Mouse (Mus musculus): ENCODE results near the gene Syna. TPM values are rescaled to one million over a fixed set of nuclear protein-coding genes. Genes with fewer than 3 reads are reported as not detected.

Syna gene
- polyA plus RNA-seq, 1 experiment from 2014 or later, result 0.17 TPM

DNA sequence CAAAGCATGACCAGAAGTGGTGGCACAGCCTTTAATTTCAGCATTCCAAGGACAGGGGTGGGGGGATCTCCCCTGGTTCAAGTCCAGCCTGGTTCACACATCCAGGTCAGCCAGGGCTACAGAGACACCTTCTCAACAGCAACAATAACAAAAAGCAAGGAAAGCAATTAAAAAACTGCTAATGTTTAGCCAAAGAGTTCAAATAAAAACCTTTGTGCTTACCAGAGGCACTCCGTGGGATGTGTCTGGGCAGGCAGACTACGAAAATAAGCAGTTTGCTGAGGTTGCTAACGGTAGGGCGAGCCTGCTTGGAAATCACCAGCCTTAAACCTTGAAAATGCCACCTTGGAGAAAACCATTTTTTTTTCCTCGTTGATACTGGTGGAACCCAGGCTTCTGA, 21.2 kb upstream of the Syna start, which contains the start of gene Rfc2:
Rfc2 (plus strand) TSS at position 221 of the 400 bp plus-strand sequence.
- no peaks in the 10 kb centered on the region for H3K36me3 ChIP-seq
- H3K27ac ChIP-seq, result no peak within 1 kb of the TSS
- WGBS, result 59% methylated on average over 5 of the region's 5 CpGs
- ATAC-seq (ENCODE audit: insufficient number of reproducible peaks, low FRiP score, low TSS enrichment, low read depth), result no peak
- no peak within 1 kb of the TSS for H3K4me2 ChIP-seq
- no peak within 1 kb of the TSS for H3K4me3 ChIP-seq
- no peak within 1 kb of the TSS for H3K9ac ChIP-seq
- H3K4me1 ChIP-seq, result peaks cover 11% of the 10 kb centered on the region
- H3K9me3 ChIP-seq, result no peaks in the 10 kb centered on the region
- no peaks in the 10 kb centered on the region for H3K27me3 ChIP-seq

DNA sequence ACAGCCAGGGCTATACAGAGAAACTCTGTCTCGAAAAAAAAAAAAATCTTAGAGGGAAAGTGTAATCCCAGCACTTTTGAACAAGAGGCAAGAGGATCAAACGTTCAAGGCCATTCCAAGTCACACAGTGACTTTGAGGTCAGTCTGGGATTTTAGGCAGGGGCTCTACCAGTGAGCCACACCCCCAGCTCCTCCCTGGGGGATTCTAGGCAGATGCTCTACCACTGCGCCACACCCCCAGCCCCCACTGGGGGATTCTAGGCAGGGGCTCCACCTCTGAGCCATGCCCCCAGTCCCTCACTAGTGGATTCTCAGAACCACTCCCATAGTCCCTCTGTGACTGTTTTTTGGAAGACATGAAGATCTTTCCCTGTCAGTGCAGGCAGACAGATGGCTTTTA, 19.2 kb upstream of the Syna start:
- 61% methylated on average over 3 of the region's 3 CpGs for WGBS
- H3K36me3 ChIP-seq, result no peaks in the 10 kb centered on the region
- H3K4me2 ChIP-seq, result no peak overlapping the region
- H3K27ac ChIP-seq, result no peak overlapping the region
- H3K4me3 ChIP-seq, result no peak overlapping the region
- peaks cover 11% of the 10 kb centered on the region for H3K4me1 ChIP-seq
- H3K27me3 ChIP-seq, result no peaks in the 10 kb centered on the region
- no peaks in the 10 kb centered on the region for H3K9me3 ChIP-seq
- no peak for ATAC-seq (ENCODE audit: insufficient number of reproducible peaks, low FRiP score, low TSS enrichment, low read depth)
- H3K9ac ChIP-seq, result no peak overlapping the region

DNA sequence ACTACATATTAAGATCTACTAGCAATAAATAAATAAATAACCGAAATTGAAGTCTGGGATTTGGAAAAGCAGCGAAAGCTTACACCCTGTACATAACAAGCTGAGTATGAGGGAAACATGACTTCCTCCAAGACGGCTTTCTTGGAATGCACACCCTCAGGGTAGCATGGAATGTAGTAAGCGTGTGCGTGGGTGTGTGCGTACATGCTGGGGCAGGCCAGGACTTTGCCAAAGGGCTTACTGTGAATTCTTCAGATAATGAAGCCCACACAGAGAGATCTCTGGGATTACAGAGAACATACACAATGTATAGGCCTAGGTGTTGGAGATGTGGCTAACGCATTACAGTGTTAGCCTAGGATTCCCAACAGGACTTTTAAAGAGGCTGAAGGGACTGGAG, 17.6 kb upstream of the Syna start:
- WGBS, result 66% methylated on average over 7 of the region's 7 CpGs
- Histone ChIP-seq H3K36me3 (no peaks in the 10 kb centered on the region), H3K27me3 (no peaks in the 10 kb centered on the region), H3K4me2 (no peak overlapping the region), H3K4me3 (no peak overlapping the region), H3K27ac (peak overlapping the region; percentile 22; the same call in 1 of the 2 replicates), H3K9me3 (no peaks in the 10 kb centered on the region), H3K9ac (no peak overlapping the region), H3K4me1 (peaks cover 3% of the 10 kb centered on the region)
- 0 out of 2 replicates have a peak, but pooled peaks have one; percentile 36 for ATAC-seq (ENCODE audit: insufficient number of reproducible peaks, low FRiP score, low TSS enrichment, low read depth)

DNA sequence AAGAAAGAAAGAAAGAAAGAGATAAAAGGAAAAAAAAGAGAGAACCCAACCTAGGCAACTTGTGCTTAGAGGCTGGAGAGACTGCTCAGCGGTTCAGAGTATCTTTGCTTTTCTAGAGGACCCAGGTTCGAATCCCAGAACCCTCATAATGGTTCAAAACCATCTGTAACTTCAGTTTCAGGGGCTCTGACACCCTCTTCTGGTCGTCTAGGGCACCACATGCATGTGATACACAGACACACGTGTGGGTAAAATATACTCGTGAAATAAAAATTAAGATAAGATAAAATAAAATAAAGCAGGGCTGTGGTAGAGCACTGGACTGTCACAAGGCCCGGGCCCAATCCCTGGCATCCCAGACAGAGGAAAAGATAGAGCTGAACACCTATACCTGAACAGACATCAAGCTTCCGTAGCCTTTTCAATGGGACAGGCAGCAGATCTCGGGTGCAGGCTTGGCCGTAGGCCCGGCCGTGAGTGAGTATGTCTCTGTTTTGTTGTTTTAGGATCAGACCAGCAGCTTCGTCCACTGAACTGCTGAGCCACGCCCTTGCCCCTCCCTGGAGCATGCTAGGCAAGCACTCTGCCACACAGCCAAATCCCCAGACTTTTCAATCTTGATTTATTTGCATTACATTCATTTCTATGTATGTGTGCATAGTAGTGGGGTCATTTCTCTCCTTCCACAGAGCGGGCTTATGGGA, 16.7 kb upstream of the Syna start:
- no peaks in the 10 kb centered on the region for H3K36me3 ChIP-seq
- H3K9ac ChIP-seq, result no peak overlapping the region
- H3K9me3 ChIP-seq, result no peaks in the 10 kb centered on the region
- 76% methylated on average over 14 of the region's 14 CpGs for WGBS
- no peaks in the 10 kb centered on the region for H3K27me3 ChIP-seq
- H3K4me2 ChIP-seq, result no peak overlapping the region
- peaks cover 9% of the 10 kb centered on the region for H3K4me1 ChIP-seq
- no peak overlapping the region for H3K4me3 ChIP-seq
- H3K27ac ChIP-seq, result no peak overlapping the region
- no peak for ATAC-seq (ENCODE audit: insufficient number of reproducible peaks, low FRiP score, low TSS enrichment, low read depth)

DNA sequence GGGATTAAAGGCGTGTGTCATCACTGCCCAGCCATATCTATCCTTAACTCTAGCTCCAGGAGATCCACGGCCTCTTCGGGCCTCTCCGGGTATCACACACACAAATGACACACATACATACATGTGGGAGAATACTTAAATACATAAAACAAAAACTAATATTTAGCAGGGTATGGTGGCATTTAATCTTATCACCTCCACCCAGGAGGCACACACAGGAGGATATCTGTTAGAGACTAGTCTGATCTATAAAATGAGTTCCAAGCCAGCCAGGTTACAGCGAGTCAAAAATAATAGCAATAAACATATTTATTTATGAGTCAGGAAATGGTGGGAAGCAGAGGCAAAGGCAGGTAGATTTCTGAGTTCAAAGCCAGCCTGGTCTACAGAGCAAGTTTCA, 15.9 kb upstream of the Syna start:
- H3K4me3 ChIP-seq, result no peak overlapping the region
- no peak for ATAC-seq (ENCODE audit: insufficient number of reproducible peaks, low FRiP score, low TSS enrichment, low read depth)
- 93% methylated on average over 5 of the region's 5 CpGs for WGBS

DNA sequence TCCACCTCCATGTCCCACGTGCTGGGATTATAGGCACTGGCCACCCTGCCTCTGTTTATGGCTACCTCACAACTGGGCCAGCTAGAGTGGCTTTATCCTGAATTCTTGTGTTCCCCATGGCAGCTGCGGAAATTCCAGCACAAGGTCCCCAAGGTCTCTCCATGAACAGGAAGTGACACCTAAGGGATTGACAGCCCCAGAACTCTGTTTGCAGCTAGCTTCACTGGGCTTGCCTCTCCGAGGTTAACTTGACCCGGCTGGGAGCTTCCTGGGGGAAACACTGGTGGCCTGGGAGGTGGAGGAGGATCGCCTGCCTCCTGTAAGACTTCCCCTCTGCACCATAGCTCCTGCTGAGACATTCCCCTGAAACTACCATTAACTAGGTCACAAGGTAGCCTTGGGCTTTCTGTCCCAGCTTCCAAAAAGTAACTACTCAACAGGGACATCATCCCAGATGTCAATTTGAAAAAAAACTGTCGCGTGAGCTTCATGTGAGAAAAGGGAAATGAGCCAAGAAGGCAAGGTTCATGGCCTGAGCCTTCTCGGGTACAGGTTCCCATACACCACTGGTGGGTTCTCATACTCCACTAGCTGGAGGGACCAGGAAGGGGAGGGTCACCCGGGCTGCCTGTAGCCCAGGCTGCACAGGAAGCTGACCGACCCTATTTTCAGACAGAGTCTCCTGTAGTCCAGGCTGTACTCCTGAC, 12.7 kb upstream of the Syna start:
- peak overlapping the region; percentile 80 for H3K27ac ChIP-seq
- H3K36me3 ChIP-seq, result no peaks in the 10 kb centered on the region
- no peaks in the 10 kb centered on the region for H3K27me3 ChIP-seq
- H3K4me3 ChIP-seq, result peak overlapping the region; percentile 54
- H3K9ac ChIP-seq, result no peak overlapping the region; the same call in 1 of the 2 replicates
- peak overlapping the region; percentile 79 for H3K4me2 ChIP-seq
- WGBS, result 33% methylated on average over 10 of the region's 10 CpGs
- H3K9me3 ChIP-seq, result no peaks in the 10 kb centered on the region
- H3K4me1 ChIP-seq, result peaks cover 14% of the 10 kb centered on the region
- ATAC-seq (ENCODE audit: insufficient number of reproducible peaks, low FRiP score, low TSS enrichment, low read depth), result no peak

More for the DNA sequence above, 15.9 kb upstream of the Syna start:
- Histone ChIP-seq H3K9ac (no peak overlapping the region), H3K9me3 (no peaks in the 10 kb centered on the region), H3K4me1 (peaks cover 9% of the 10 kb centered on the region), H3K27ac (no peak overlapping the region), H3K4me2 (no peak overlapping the region), H3K36me3 (no peaks in the 10 kb centered on the region), H3K27me3 (no peaks in the 10 kb centered on the region)

DNA sequence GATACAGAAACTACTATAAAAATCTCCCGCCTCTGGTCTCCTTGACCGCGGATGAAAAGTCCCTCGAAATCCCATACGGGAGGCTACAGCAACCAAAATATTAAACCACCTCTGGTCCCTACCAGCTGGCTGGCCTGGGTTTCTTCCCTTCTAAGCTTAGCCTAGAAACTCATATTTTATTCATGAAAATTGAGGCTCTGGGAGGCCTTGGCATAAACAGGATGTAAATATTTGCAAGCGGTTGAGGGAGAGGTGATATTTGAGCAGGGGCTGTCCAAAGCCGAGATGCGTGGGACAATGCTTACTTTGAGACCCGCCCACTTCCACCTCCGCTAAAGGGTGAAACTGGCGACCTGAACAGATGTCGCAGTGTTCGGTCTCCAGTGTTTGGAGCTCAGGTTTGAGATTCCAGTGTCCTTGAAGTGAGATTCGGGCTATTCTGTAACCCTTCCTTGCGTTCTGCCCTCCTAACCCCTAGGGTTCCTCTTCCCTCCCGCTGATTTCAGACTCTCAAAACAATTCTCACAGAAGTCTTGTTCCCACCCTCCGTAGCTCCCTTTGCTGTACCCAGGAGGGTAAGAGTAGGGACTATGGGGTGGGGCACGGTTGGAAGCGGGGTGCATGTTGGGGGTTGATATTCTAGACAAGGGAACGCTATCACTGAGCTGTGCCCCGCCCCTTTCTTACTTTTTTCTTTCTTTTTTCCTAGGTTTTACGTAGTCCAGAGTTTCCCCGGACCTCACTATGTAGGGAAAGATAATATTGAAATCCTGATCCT, 11.9 kb upstream of the Syna start:
- 1% methylated on average over 23 of the region's 23 CpGs for WGBS
- no peaks in the 10 kb centered on the region for H3K9me3 ChIP-seq
- peak overlapping the region; percentile 42 for H3K9ac ChIP-seq
- peak; percentile 31; the same call in 1 of the 2 replicates for ATAC-seq (ENCODE audit: insufficient number of reproducible peaks, low FRiP score, low TSS enrichment, low read depth)
- peak overlapping the region; percentile 54 for H3K4me3 ChIP-seq
- H3K27ac ChIP-seq, result peak overlapping the region; percentile 80
- H3K27me3 ChIP-seq, result no peaks in the 10 kb centered on the region
- no peaks in the 10 kb centered on the region for H3K36me3 ChIP-seq
- peak overlapping the region; percentile 79 for H3K4me2 ChIP-seq
- peaks cover 14% of the 10 kb centered on the region for H3K4me1 ChIP-seq

DNA sequence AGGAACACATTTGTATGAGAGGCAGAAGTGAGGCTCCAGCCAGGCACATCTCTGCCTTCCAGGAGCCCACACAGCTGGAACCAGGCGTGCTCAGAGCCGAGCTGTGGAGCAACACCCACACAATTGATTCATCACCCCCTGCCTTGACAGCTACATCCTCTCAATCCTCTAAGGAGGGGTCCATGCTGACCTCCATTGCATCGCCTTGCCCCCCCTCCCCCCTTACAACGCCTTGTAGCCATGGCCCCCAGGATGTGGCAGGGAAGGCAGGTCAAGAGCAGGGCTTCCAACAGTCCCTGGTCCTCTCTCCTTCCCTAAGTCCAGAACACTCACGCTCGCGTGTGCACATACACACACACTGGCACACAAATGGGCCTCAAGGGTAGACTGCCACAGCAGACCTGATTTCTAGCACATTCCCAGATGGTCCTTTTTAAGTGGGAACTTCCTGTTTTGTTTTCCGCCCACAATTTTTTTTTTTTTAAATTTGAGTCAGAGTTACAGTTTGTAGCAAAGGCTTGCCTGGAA, 9.1 kb upstream of the Syna start:
- H3K27ac ChIP-seq, result peak overlapping the region; percentile 38
- WGBS, result 46% methylated on average over 8 of the region's 8 CpGs

DNA sequence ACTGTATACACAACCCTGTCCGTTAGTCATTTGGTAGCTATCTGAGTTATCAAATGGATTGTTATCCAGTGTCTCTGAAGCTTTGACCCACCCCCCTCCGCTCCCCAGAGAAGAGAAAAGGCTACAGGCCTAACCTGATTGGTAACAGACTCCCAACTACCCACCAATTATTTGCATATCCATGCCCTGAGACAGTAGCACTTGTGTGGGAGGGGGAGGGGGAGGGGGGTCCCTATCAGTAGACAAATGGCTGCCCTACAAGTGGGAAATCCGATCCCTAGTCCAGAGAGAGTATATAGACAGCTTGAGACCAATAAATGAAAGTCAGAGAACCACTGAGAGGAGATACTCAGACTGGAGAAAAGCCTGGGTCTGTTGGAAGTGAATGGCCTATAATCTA, 8.1 kb upstream of the Syna start:
- H3K9ac ChIP-seq, result no peak overlapping the region
- no peaks in the 10 kb centered on the region for H3K36me3 ChIP-seq
- no peak overlapping the region for H3K4me2 ChIP-seq
- no peaks in the 10 kb centered on the region for H3K9me3 ChIP-seq
- H3K27ac ChIP-seq, result no peak overlapping the region
- WGBS, result 71% methylated on average over 3 of the region's 3 CpGs
- no peaks in the 10 kb centered on the region for H3K27me3 ChIP-seq
- no peak for ATAC-seq (ENCODE audit: insufficient number of reproducible peaks, low FRiP score, low TSS enrichment, low read depth)
- no peak overlapping the region for H3K4me3 ChIP-seq
- H3K4me1 ChIP-seq, result peaks cover 14% of the 10 kb centered on the region

More for the DNA sequence above, 9.1 kb upstream of the Syna start:
- no peak overlapping the region for H3K4me2 ChIP-seq
- no peaks in the 10 kb centered on the region for H3K27me3 ChIP-seq
- H3K9me3 ChIP-seq, result no peaks in the 10 kb centered on the region
- ATAC-seq (ENCODE audit: insufficient number of reproducible peaks, low FRiP score, low TSS enrichment, low read depth), result no peak
- no peaks in the 10 kb centered on the region for H3K36me3 ChIP-seq
- peaks cover 14% of the 10 kb centered on the region for H3K4me1 ChIP-seq
- no peak overlapping the region for H3K4me3 ChIP-seq
- no peak overlapping the region for H3K9ac ChIP-seq

DNA sequence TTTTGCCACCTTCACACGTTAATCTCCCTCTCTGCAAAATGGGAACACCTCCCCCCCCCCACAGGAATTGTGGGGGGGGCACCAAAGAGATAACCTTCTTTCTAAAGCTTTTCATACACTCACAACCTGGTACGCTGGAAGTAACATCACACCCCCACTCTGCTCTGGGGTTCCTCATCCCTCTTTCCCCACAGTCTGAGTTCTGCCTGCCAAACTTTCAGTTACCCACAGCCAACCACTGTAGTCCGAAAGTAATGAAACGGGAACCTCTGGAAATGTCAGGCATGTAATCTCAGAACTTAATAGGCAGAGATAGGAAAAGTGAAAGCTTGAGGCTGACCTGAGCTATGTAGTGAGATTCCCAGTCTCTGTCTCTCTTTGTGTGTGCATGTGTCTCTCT, 7.5 kb upstream of the Syna start:
- Histone ChIP-seq H3K27me3 (no peaks in the 10 kb centered on the region), H3K36me3 (no peaks in the 10 kb centered on the region), H3K4me2 (no peak overlapping the region), H3K27ac (no peak overlapping the region), H3K9ac (no peak overlapping the region), H3K9me3 (no peaks in the 10 kb centered on the region), H3K4me3 (no peak overlapping the region), H3K4me1 (peaks cover 10% of the 10 kb centered on the region)
- no peak for ATAC-seq (ENCODE audit: insufficient number of reproducible peaks, low FRiP score, low TSS enrichment, low read depth)
- WGBS, result 75% methylated on average over 4 of the region's 4 CpGs

DNA sequence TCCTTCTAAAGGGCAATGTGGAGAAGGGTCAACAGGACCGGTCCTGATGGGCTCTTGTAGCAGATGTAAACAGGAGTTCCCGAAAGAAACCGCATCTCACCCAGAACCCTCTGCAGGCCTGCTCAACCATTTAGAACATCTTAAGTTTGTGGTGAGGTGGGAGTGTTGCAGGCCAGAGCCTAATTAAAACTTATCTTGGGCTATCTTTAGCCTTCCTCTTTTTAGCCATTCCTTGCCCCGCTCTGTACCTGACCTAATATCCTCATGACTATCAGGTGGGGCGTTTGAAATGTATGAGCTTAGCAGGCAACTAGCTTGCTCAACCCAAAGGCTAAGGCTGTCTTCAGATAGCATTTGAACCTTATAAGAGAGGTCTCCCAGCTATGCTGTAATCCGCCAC, 5.7 kb upstream of the Syna start:
- WGBS, result 86% methylated on average over 6 of the region's 6 CpGs
- ATAC-seq (ENCODE audit: insufficient number of reproducible peaks, low FRiP score, low TSS enrichment, low read depth), result no peak

More for the DNA sequence above, 5.7 kb upstream of the Syna start:
- Histone ChIP-seq H3K9me3 (no peaks in the 10 kb centered on the region), H3K4me2 (no peak overlapping the region), H3K36me3 (no peaks in the 10 kb centered on the region), H3K4me1 (peaks cover 5% of the 10 kb centered on the region; the same call in 1 of the 2 replicates), H3K27ac (no peak overlapping the region), H3K27me3 (no peaks in the 10 kb centered on the region), H3K4me3 (no peak overlapping the region), H3K9ac (no peak overlapping the region)

All from limb, embryonic 15.5 days (tissue).